Mouse (Mus musculus): ENCODE results near the gene Kif26b.

DNA sequence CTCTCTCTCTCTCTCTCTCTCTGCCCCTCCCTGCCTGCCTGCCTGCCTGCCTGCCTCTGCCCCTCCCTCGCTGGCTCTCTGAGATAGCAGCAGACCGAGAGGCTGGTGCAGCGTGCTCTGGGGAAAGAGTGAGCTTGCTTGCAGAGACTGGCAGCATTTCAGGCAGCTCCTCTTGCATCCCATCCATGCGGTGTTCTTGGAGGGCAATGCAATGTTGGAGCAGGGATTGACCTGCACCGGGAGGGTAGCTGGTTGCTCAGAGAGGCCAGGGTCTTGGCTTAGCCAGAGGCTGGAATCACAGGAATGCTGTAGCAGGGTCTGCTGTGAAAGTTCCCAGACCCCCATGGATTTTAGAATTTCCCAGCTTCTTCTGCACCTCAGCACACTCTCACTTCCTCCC, 269.4 kb downstream of the Kif26b start:
- TF ChIP-seq CTCF (IDR thresholded peaks at IDR 0.05) (no peak), EP300 (IDR thresholded peaks at IDR 0.05) (no peak)
